In the genomic region with DNA sequence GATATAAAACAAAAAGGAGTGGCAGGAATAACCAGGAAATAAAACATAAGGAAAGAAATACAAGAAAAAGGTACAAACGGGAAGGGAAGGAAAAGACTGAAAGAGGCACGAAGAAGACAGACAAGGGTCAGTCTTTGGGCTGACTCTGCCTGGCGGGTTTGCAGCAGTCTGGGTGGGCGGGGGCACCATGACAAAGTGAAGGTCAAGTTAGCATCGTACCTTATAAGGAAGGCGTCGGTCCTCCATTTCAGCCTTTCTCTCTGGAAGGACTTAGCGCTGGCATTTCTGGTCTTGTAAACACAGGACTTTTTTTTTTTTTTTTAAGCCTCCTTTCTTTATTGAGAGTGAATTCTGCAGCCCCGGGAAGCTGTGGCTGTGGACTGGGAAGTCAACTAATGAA, we compare ENCODE assay signal across 43 mouse cellular contexts. TPM values are rescaled to one million over a fixed set of nuclear protein-coding genes. Genes with fewer than 3 reads are reported as not detected.
A peak's percentile ranks its signal among the peaks of the same experiment; 100 is the strongest.
DNase-seq lines count a peak whose midpoint lies in the region; ATAC-seq and TF ChIP-seq lines count a peak whose summit lies in the region.
"Had no signal": no experiment of that assay in that cellular context is flagged by ENCODE, and none has a peak within 500 bp of the region (broad histone marks: within the 10 kb centered on the region; RNA-seq: fewer than 3 reads in every experiment).

No protein-coding gene starts in this region.

- no peak for TF ChIP-seq CTCF in C2C12 (IDR thresholded peaks at IDR 0.05; ENCODE audit: control insufficient read depth, insufficient read depth, insufficient read length)
- no peak for TF ChIP-seq CTCF in midbrain, postnatal 0 days (IDR thresholded peaks at IDR 0.05)

- no peaks in the 10 kb centered on the region for H3K27me3 ChIP-seq in C2C12 (ENCODE audit: control insufficient read depth, insufficient read depth, insufficient read length)
- peaks cover 97% of the 10 kb centered on the region for H3K27me3 ChIP-seq in limb, embryonic 13.5 days
- H3K27me3 ChIP-seq in neural tube, embryonic 14.5 days (ENCODE audit: control insufficient read depth, insufficient read depth, low read length) = peaks cover 45% of the 10 kb centered on the region
- peaks cover 90% of the 10 kb centered on the region for H3K27me3 ChIP-seq in midbrain, postnatal 0 days (ENCODE audit: insufficient read depth, low read length)
- peaks cover 100% of the 10 kb centered on the region for H3K27me3 ChIP-seq in hindbrain, embryonic 14.5 days (ENCODE audit: control insufficient read depth, insufficient read depth, low read length)

- no peak overlapping the region; the same call in 1 of the 2 replicates for H3K27ac ChIP-seq in limb, embryonic 13.5 days
- H3K27ac ChIP-seq in neural tube, embryonic 14.5 days (ENCODE audit: low read depth, low read length) = peak overlapping the region; percentile 77; the same call in 1 of the 2 replicates
- no peak overlapping the region for H3K27ac ChIP-seq in midbrain, postnatal 0 days (ENCODE audit: low read depth, low read length)
- no peak overlapping the region for H3K27ac ChIP-seq in hindbrain, embryonic 14.5 days
- H3K27ac ChIP-seq: embryonic facial prominence, embryonic 10.5 days; embryonic facial prominence, embryonic 15.5 days; forebrain, embryonic 12.5 days; heart, embryonic 10.5 days; heart, embryonic 15.5 days; liver, embryonic 14.5 days; midbrain, embryonic 10.5 days; midbrain, embryonic 15.5 days; stomach, postnatal 0 days had no signal

- no peaks in the 10 kb centered on the region for H3K36me3 ChIP-seq in C2C12 (ENCODE audit: control insufficient read depth, insufficient read depth)
- no peaks in the 10 kb centered on the region for H3K36me3 ChIP-seq in limb, embryonic 13.5 days
- no peaks in the 10 kb centered on the region for H3K36me3 ChIP-seq in neural tube, embryonic 14.5 days (ENCODE audit: control insufficient read depth, insufficient read depth, low read length)
- H3K36me3 ChIP-seq in midbrain, postnatal 0 days (ENCODE audit: insufficient read depth, low read length) = no peaks in the 10 kb centered on the region
- H3K36me3 ChIP-seq in hindbrain, embryonic 14.5 days (replicated peaks; ENCODE audit: control insufficient read depth, insufficient read depth) = no peaks in the 10 kb centered on the region
- H3K36me3 ChIP-seq: embryonic facial prominence, embryonic 10.5 days; embryonic facial prominence, embryonic 15.5 days; forebrain, embryonic 12.5 days; heart, embryonic 10.5 days; heart, embryonic 15.5 days; midbrain, embryonic 10.5 days; midbrain, embryonic 15.5 days had no signal

- 6% methylated on average over 9 of the region's 9 CpGs for WGBS in limb, embryonic 13.5 days
- 3% methylated on average over 8 of the region's 9 CpGs for WGBS in neural tube, embryonic 14.5 days
- WGBS in midbrain, postnatal 0 days = 5% methylated on average over 9 of the region's 9 CpGs
- WGBS in hindbrain, embryonic 14.5 days = 2% methylated on average over 9 of the region's 9 CpGs

- H3K79me2 ChIP-seq in C2C12 (ENCODE audit: control insufficient read depth, insufficient read depth) = peaks cover 40% of the 10 kb centered on the region

- H3K4me3 ChIP-seq in C2C12 (ENCODE audit: insufficient read depth, poor library complexity, severe bottlenecking) = peak overlapping the region; percentile 16
- peak overlapping the region; percentile 11 for H3K4me3 ChIP-seq in limb, embryonic 13.5 days
- peak overlapping the region; percentile 12 for H3K4me3 ChIP-seq in neural tube, embryonic 14.5 days (ENCODE audit: low read depth, low read length)
- H3K4me3 ChIP-seq in midbrain, postnatal 0 days (ENCODE audit: low read depth, low read length) = no peak overlapping the region
- no peak overlapping the region for H3K4me3 ChIP-seq in hindbrain, embryonic 14.5 days (replicated peaks; ENCODE audit: low read length)
- H3K4me3 ChIP-seq: embryonic facial prominence, embryonic 10.5 days; embryonic facial prominence, embryonic 15.5 days; forebrain, embryonic 12.5 days; heart, embryonic 10.5 days; heart, embryonic 15.5 days; midbrain, embryonic 10.5 days; midbrain, embryonic 15.5 days had no signal

- H3K4me2 ChIP-seq in limb, embryonic 13.5 days (replicated peaks) = peak overlapping the region; percentile 47
- peak overlapping the region; percentile 42; the same call in 1 of the 2 replicates for H3K4me2 ChIP-seq in neural tube, embryonic 14.5 days (ENCODE audit: low read depth, low read length)
- H3K4me2 ChIP-seq in midbrain, postnatal 0 days (ENCODE audit: low read depth, low read length, poor library complexity, severe bottlenecking) = no peak overlapping the region
- H3K4me2 ChIP-seq in hindbrain, embryonic 14.5 days (replicated peaks) = no peak overlapping the region
- H3K4me2 ChIP-seq: embryonic facial prominence, embryonic 15.5 days; forebrain, embryonic 12.5 days; heart, embryonic 15.5 days; midbrain, embryonic 15.5 days had no signal

- DNase-seq in NIH3T3 (ENCODE audit: low read depth) = peak; percentile 55
- no peak for DNase-seq in midbrain, postnatal 0 days (ENCODE audit: low spot score)
- DNase-seq in embryo, embryonic 10 days (ENCODE audit: low spot score) = no peak
- DNase-seq in hindbrain, embryonic 14.5 days (ENCODE audit: low spot score) = no peak
- DNase-seq: adrenal gland, adult 2 months; adrenal gland, postnatal 36 days; B cell, adult 2 months; cerebellum, adult 2 months; cerebellum, postnatal 14 days; forebrain, postnatal 0 days; gastrocnemius, postnatal 10 days; kidney, adult 8-10 months; kidney, postnatal 14 days; layer of hippocampus, adult 9-11 months; liver; lung, adult 2 months; lung, postnatal 10 days; right cerebral cortex, adult 18-20 months; right cerebral cortex, postnatal 4 days; thymus, adult 18-20 months had no signal

- ATAC-seq in limb, embryonic 13.5 days (ENCODE audit: low FRiP score, low read depth) = no peak
- ATAC-seq in neural tube, embryonic 14.5 days (ENCODE audit: low read depth) = no peak
- no peak for ATAC-seq in midbrain, postnatal 0 days (ENCODE audit: low FRiP score)
- no peak for ATAC-seq in hindbrain, embryonic 14.5 days (ENCODE audit: low FRiP score)
- ATAC-seq: activated CD4-positive, CD25-positive, alpha-beta regulatory T cell, adult 4 months; forebrain, postnatal 0 days; intestine, embryonic 16.5 days; midbrain, embryonic 15.5 days had no signal

- H3K9me3 ChIP-seq in limb, embryonic 13.5 days = no peaks in the 10 kb centered on the region
- no peaks in the 10 kb centered on the region for H3K9me3 ChIP-seq in neural tube, embryonic 14.5 days (ENCODE audit: control insufficient read depth, low read length)
- H3K9me3 ChIP-seq in midbrain, postnatal 0 days (ENCODE audit: low read length) = no peaks in the 10 kb centered on the region
- H3K9me3 ChIP-seq in hindbrain, embryonic 14.5 days (ENCODE audit: control insufficient read depth, low read length) = no peaks in the 10 kb centered on the region
- H3K9me3 ChIP-seq: embryonic facial prominence, embryonic 10.5 days; embryonic facial prominence, embryonic 15.5 days; forebrain, embryonic 12.5 days; heart, embryonic 10.5 days; heart, embryonic 15.5 days; midbrain, embryonic 10.5 days; midbrain, embryonic 15.5 days had no signal

- peaks cover 10% of the 10 kb centered on the region for H3K79me3 ChIP-seq in C2C12 (ENCODE audit: low read depth)

- no peak overlapping the region for H3K9ac ChIP-seq in limb, embryonic 13.5 days
- H3K9ac ChIP-seq in neural tube, embryonic 14.5 days (replicated peaks; ENCODE audit: low read depth, low read length) = peak overlapping the region; percentile 51; the same call in 1 of the 2 replicates
- H3K9ac ChIP-seq in midbrain, postnatal 0 days (replicated peaks; ENCODE audit: low read length, poor library complexity, severe bottlenecking) = no peak overlapping the region
- no peak overlapping the region for H3K9ac ChIP-seq in hindbrain, embryonic 14.5 days
- H3K9ac ChIP-seq: embryonic facial prominence, embryonic 15.5 days; forebrain, embryonic 12.5 days; forebrain, postnatal 0 days; heart, embryonic 15.5 days; liver, embryonic 14.5 days; midbrain, embryonic 15.5 days had no signal

- H3K4me1 ChIP-seq in limb, embryonic 13.5 days = peaks cover 18% of the 10 kb centered on the region; the same call in 1 of the 2 replicates
- H3K4me1 ChIP-seq in neural tube, embryonic 14.5 days (ENCODE audit: control insufficient read depth, insufficient read depth, low read length) = 0 out of 2 replicates have a peak, but pooled peaks cover 2% of the 10 kb centered on the region
- H3K4me1 ChIP-seq in midbrain, postnatal 0 days (ENCODE audit: insufficient read depth, low read length) = no peaks in the 10 kb centered on the region
- no peaks in the 10 kb centered on the region for H3K4me1 ChIP-seq in hindbrain, embryonic 14.5 days (replicated peaks; ENCODE audit: control insufficient read depth, insufficient read depth, low read length)
- H3K4me1 ChIP-seq: embryonic facial prominence, embryonic 15.5 days had no signal

- peak overlapping the region; percentile 38 for H3ac ChIP-seq in C2C12 (ENCODE audit: control insufficient read depth, insufficient read length, low read depth)

RNA-seq across cellular contexts. Expression of gene Hoxc11, which starts 7.0 kb away (rescaled TPM):
- 34.6 TPM for polyA plus RNA-seq in C2C12 (2012; fragmentation: generic; extraction: Trizol)
- polyA plus RNA-seq in limb, embryonic 13.5 days (2015; fragmentation: Nextera tagmentation; extraction: Ambion mirVana) = 2.1 and 2.6 TPM in 2 replicates
- not detected in 2 replicates for polyA plus RNA-seq in neural tube, embryonic 14.5 days (2014; fragmentation: Nextera tagmentation; extraction: Ambion mirVana)
- not detected in 2 replicates for total RNA-seq in midbrain, postnatal 0 days (2014; rRNA removed)
- not detected in 2 replicates for polyA plus RNA-seq in midbrain, postnatal 0 days (2015; fragmentation: Nextera tagmentation; extraction: Ambion mirVana)
- polyA plus RNA-seq in hindbrain, embryonic 14.5 days (2014; fragmentation: Nextera tagmentation; extraction: Ambion mirVana) = not detected in 2 replicates
- total RNA-seq: adrenal gland, adult 2 months; adrenal gland, postnatal 36 days; CH12.LX; forebrain, postnatal 0 days; granulocyte monocyte progenitor cell, adult 5-6 weeks; heart, postnatal 25 days; left cerebral cortex, postnatal 10 days; MEL had no signal
- polyA plus RNA-seq: activated CD4-positive, CD25-positive, alpha-beta regulatory T cell, adult 4 months; adrenal gland, adult 2 months; brain, embryonic 14.5 days; cerebellum, adult 2 months; cortical plate, adult 2 months; embryonic facial prominence, embryonic 10.5 days; embryonic facial prominence, embryonic 15.5 days; forebrain, embryonic 12.5 days; forebrain, postnatal 0 days; heart, embryonic 10.5 days; heart, embryonic 15.5 days; hindbrain, embryonic 11.5 days; liver, embryonic 14.5 days; lung, adult 2 months; midbrain, embryonic 10.5 days; midbrain, embryonic 15.5 days; spleen, adult 2 months; stomach, postnatal 0 days had no signal

RNA-seq across cellular contexts. Expression of gene Hoxc12, which starts 10.7 kb away (rescaled TPM):
- polyA plus RNA-seq in C2C12 (2012; fragmentation: generic; extraction: Trizol) = 4.9 TPM
- 2.8 and 3.1 TPM in 2 replicates for polyA plus RNA-seq in limb, embryonic 13.5 days (2015; fragmentation: Nextera tagmentation; extraction: Ambion mirVana)
- polyA plus RNA-seq in neural tube, embryonic 14.5 days (2014; fragmentation: Nextera tagmentation; extraction: Ambion mirVana) = not detected in 2 replicates
- not detected in 2 replicates for total RNA-seq in midbrain, postnatal 0 days (2014; rRNA removed)
- polyA plus RNA-seq in midbrain, postnatal 0 days (2015; fragmentation: Nextera tagmentation; extraction: Ambion mirVana) = not detected in 2 replicates
- polyA plus RNA-seq in hindbrain, embryonic 14.5 days (2014; fragmentation: Nextera tagmentation; extraction: Ambion mirVana) = not detected in 2 replicates
- total RNA-seq: adrenal gland, adult 2 months; adrenal gland, postnatal 36 days; CH12.LX; forebrain, postnatal 0 days; gastrocnemius, postnatal 10 days; granulocyte monocyte progenitor cell, adult 5-6 weeks; heart, postnatal 25 days; left cerebral cortex, postnatal 10 days; MEL had no signal
- polyA plus RNA-seq: activated CD4-positive, CD25-positive, alpha-beta regulatory T cell, adult 4 months; adrenal gland, adult 2 months; brain, embryonic 14.5 days; cerebellum, adult 2 months; cortical plate, adult 2 months; embryonic facial prominence, embryonic 10.5 days; forebrain, embryonic 12.5 days; forebrain, postnatal 0 days; heart, embryonic 10.5 days; heart, embryonic 15.5 days; hindbrain, embryonic 11.5 days; intestine, embryonic 16.5 days; liver, embryonic 14.5 days; lung, adult 2 months; midbrain, embryonic 10.5 days; midbrain, embryonic 15.5 days; spleen, adult 2 months; stomach, postnatal 0 days had no signal

RNA-seq across cellular contexts. Expression of gene Hoxc10, which starts 19.3 kb away (rescaled TPM):
- 49.6 TPM for polyA plus RNA-seq in C2C12 (2012; fragmentation: generic; extraction: Trizol)
- 11.0 and 11.3 TPM in 2 replicates for polyA plus RNA-seq in limb, embryonic 13.5 days (2015; fragmentation: Nextera tagmentation; extraction: Ambion mirVana)
- polyA plus RNA-seq in neural tube, embryonic 14.5 days (2014; fragmentation: Nextera tagmentation; extraction: Ambion mirVana) = 46.1 and 94.7 TPM in 2 replicates
- total RNA-seq in midbrain, postnatal 0 days (2014; rRNA removed) = not detected in 2 replicates
- not detected in 2 replicates for polyA plus RNA-seq in midbrain, postnatal 0 days (2015; fragmentation: Nextera tagmentation; extraction: Ambion mirVana)
- polyA plus RNA-seq in hindbrain, embryonic 14.5 days (2014; fragmentation: Nextera tagmentation; extraction: Ambion mirVana) = not detected in 2 replicates
- total RNA-seq: CH12.LX; forebrain, postnatal 0 days; granulocyte monocyte progenitor cell, adult 5-6 weeks; heart, postnatal 25 days; left cerebral cortex, postnatal 10 days had no signal
- polyA plus RNA-seq: activated CD4-positive, CD25-positive, alpha-beta regulatory T cell, adult 4 months; adrenal gland, adult 2 months; brain, embryonic 14.5 days; cerebellum, adult 2 months; cortical plate, adult 2 months; embryonic facial prominence, embryonic 10.5 days; embryonic facial prominence, embryonic 15.5 days; forebrain, embryonic 12.5 days; forebrain, postnatal 0 days; heart, embryonic 15.5 days; hindbrain, embryonic 11.5 days; liver, embryonic 14.5 days; lung, adult 2 months; midbrain, embryonic 10.5 days; midbrain, embryonic 15.5 days; spleen, adult 2 months; stomach, postnatal 0 days had no signal

RNA-seq across cellular contexts. Expression of gene Hoxc5, which starts 20.0 kb away (rescaled TPM):
- polyA plus RNA-seq in C2C12 (2012; fragmentation: generic; extraction: Trizol) = 1.6 TPM
- polyA plus RNA-seq in limb, embryonic 13.5 days (2015; fragmentation: Nextera tagmentation; extraction: Ambion mirVana) = 5.2 and 6.7 TPM in 2 replicates
- polyA plus RNA-seq in neural tube, embryonic 14.5 days (2014; fragmentation: Nextera tagmentation; extraction: Ambion mirVana) = 3.6 and 10.2 TPM in 2 replicates
- 0.88 TPM in 1 of 2 replicates, not detected in the other for total RNA-seq in midbrain, postnatal 0 days (2014; rRNA removed)
- polyA plus RNA-seq in midbrain, postnatal 0 days (2015; fragmentation: Nextera tagmentation; extraction: Ambion mirVana) = not detected in 2 replicates
- 25.0 and 32.2 TPM in 2 replicates for polyA plus RNA-seq in hindbrain, embryonic 14.5 days (2014; fragmentation: Nextera tagmentation; extraction: Ambion mirVana)
- total RNA-seq: forebrain, postnatal 0 days; granulocyte monocyte progenitor cell, adult 5-6 weeks; heart, postnatal 25 days; left cerebral cortex, postnatal 10 days had no signal
- polyA plus RNA-seq: activated CD4-positive, CD25-positive, alpha-beta regulatory T cell, adult 4 months; cortical plate, adult 2 months; forebrain, embryonic 12.5 days; forebrain, postnatal 0 days; midbrain, embryonic 15.5 days had no signal

RNA-seq across cellular contexts. Expression of gene Hoxc13, which starts 26.4 kb away (rescaled TPM):
- polyA plus RNA-seq in C2C12 (2012; fragmentation: generic; extraction: Trizol) = 8.2 TPM
- polyA plus RNA-seq in limb, embryonic 13.5 days (2015; fragmentation: Nextera tagmentation; extraction: Ambion mirVana) = 2.9 and 3.8 TPM in 2 replicates
- polyA plus RNA-seq in neural tube, embryonic 14.5 days (2014; fragmentation: Nextera tagmentation; extraction: Ambion mirVana) = not detected in 2 replicates
- 0.16 TPM in 1 of 2 replicates, not detected in the other for total RNA-seq in midbrain, postnatal 0 days (2014; rRNA removed)
- polyA plus RNA-seq in midbrain, postnatal 0 days (2015; fragmentation: Nextera tagmentation; extraction: Ambion mirVana) = not detected in 2 replicates
- not detected in 2 replicates for polyA plus RNA-seq in hindbrain, embryonic 14.5 days (2014; fragmentation: Nextera tagmentation; extraction: Ambion mirVana)
- total RNA-seq: adrenal gland, adult 2 months; adrenal gland, postnatal 36 days; CH12.LX; forebrain, postnatal 0 days; gastrocnemius, postnatal 10 days; granulocyte monocyte progenitor cell, adult 5-6 weeks; heart, postnatal 25 days; left cerebral cortex, postnatal 10 days; MEL had no signal
- polyA plus RNA-seq: activated CD4-positive, CD25-positive, alpha-beta regulatory T cell, adult 4 months; adrenal gland, adult 2 months; cerebellum, adult 2 months; cortical plate, adult 2 months; embryonic facial prominence, embryonic 10.5 days; forebrain, embryonic 12.5 days; forebrain, postnatal 0 days; heart, embryonic 10.5 days; heart, embryonic 15.5 days; intestine, embryonic 16.5 days; liver, embryonic 14.5 days; lung, adult 2 months; midbrain, embryonic 10.5 days; midbrain, embryonic 15.5 days; spleen, adult 2 months; stomach, postnatal 0 days had no signal

Comparison
In these comparisons a context has a peak if more than half of its experiments do, and no peak if none do; other contexts are left out.
1. H3K4me3 ChIP-seq: peak in C2C12 (single experiment), limb, embryonic 13.5 days (single experiment) and neural tube, embryonic 14.5 days (single experiment); none in midbrain, postnatal 0 days (single experiment) and hindbrain, embryonic 14.5 days (single experiment).
2. H3K4me2 ChIP-seq: peak in limb, embryonic 13.5 days (single experiment) and neural tube, embryonic 14.5 days (single experiment); none in midbrain, postnatal 0 days (single experiment) and hindbrain, embryonic 14.5 days (single experiment).
3. RNA of gene Hoxc11, which starts 7.0 kb away (polyA plus RNA-seq): 34.6 TPM in C2C12 (single experiment); 2.1 to 2.6 TPM in limb, embryonic 13.5 days, not detected in neural tube, embryonic 14.5 days, not detected in midbrain, postnatal 0 days and not detected in hindbrain, embryonic 14.5 days; every median in the first group is over 10 times any median in the second.
4. RNA of gene Hoxc10, which starts 19.3 kb away (polyA plus RNA-seq): 46.1 to 94.7 TPM in neural tube, embryonic 14.5 days, 49.6 TPM in C2C12 (single experiment) and 11.0 to 11.3 TPM in limb, embryonic 13.5 days; not detected in midbrain, postnatal 0 days and not detected in hindbrain, embryonic 14.5 days; every median in the first group is over 10 times any median in the second.